Mouse (Mus musculus) heart, postnatal 25 days (tissue): ENCODE measurements around the gene Extl1. TPM values are rescaled to one million over a fixed set of nuclear protein-coding genes. Genes with fewer than 3 reads are reported as not detected.

Experiments
- DNase-seq: peaks from one replicate; pipeline ENCODE4 v3.0.0; 2022; ENCODE audit warnings: low spot score
- intact Hi-C: fragments of 180-260 bp; cut with DNase I; formaldehyde crosslinking; loops from one replicate; pipeline ENCODE4 v1.15.1; 2025
- total RNA-seq, 2 experiments: library from RNA; stranded (reverse); gene quantifications; 2 replicates each; pipeline ENCODE4 v1.2.3; 2021

The Extl1 gene
- total RNA-seq, 2 experiments from 2014 or later = 18.0 to 19.4 TPM

GRCm38 (mm10) chr4:134393026-134393425 lies 9.4 kb upstream of the Extl1 start:
- no peak for DNase-seq
- intact Hi-C loops = loop anchor here (5.0 kb wide), 1 partner anchor 206 kb away; the partner anchor contains the start of gene Cep85

- intact Hi-C loops = loop anchor here (5.0 kb wide), 1 partner anchor 205 kb away; the partner anchor contains the start of gene Cep85
- no peak for DNase-seq
Observed at GRCm38 (mm10) chr4:134392595-134392994, 8.9 kb upstream of the Extl1 start.

DNA sequence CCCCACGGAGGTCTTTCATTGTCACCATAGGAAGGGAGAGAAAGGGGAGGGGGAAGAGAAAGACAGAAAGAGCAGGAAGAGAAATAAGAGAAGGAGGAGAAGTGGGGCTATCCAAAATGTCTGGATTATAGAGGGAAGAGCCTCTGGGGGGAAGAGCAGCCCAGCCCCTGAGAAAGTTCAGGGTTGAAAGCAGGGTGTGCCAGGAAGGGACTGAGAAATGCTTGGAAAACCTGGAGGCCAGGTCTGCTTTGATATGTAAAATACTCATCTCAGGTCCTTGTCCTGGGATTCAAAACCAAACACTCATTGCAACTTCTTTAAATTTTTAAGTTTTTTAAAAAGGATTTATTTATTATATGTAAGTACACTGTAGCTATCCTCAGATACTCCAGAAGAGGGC lies 8.0 kb upstream of the Extl1 start:
- intact Hi-C loops = loop anchor here (5.0 kb wide), 1 partner anchor 204 kb away; the partner anchor contains the start of gene Cep85
- no peak for DNase-seq

GRCm38 (mm10) chr4:134388397-134388796 lies 4.7 kb upstream of the Extl1 start:
- intact Hi-C loops = no loop called here
- no peak for DNase-seq

DNA sequence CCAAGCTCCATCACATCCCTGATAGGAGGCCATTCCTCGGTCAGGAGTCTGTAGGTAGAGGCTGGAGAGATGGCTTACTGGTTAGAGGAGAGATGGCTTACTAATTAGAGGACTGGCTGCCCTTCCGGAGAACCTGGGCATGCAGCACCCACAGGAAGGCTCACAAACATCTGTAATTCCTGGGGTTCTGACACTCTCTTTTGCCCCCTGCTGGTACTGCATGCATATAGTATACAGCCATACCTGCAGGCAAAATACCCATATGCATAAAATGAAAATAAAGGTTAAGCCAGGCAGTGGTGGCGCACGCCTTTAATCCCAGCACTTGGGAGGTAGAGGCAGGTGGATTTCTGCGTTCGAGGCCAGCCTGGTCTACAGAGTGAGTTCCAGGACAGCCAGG lies 3.6 kb upstream of the Extl1 start:
- DNase-seq = no peak
- intact Hi-C loops = no loop called here

DNA sequence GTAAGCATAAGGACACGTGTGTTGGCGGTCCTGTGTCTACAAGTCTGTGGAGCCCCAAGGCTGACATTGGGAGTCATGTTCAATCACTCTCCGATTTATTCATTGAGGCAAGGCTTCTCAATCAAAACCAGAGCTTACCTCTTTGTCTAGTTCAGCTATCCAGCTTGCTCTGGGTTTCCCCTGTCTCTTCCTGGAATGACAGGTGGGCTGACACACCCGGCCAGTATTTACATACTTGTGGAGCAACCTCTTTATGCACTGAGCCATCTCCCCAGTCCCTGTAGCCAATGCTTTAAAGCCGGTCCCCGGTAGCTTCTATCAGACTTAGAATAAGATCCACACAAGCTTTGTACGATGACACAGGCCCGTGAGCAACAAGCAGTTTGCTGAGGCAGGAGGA lies 4.1 kb downstream of the Extl1 start:
- intact Hi-C loops = no loop called here
- no peak for DNase-seq

DNA sequence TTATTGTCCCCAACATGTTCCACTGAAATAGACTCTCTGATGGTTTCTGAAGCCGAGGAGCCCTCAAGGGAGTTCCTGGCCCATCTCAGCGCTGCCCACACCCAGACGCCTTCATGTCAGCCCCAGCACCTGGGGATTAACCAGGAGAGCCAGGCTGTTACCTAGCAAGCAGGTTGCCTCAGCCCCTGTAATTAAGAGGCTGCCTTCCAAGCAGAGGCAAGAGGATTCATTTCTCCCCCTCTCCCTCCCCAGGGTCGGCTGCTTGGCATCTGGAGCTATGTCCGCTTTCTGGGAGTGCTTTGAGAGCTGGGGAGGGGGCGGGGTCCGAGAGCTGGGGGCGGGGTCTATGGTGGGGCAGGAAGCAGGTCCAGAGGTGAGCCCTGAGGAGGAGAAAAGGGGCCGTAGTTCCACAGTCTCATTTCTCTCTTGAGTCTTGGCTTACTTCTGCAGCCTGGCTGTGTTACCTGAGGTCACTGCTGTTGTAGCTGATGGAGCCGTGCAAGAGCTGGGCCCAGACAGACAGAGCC lies 5.5 kb downstream of the Extl1 start:
- intact Hi-C loops = no loop called here
- DNase-seq = no peak

- DNase-seq = no peak
- intact Hi-C loops = no loop called here
Observed at GRCm38 (mm10) chr4:134374306-134374705, 9.3 kb downstream of the Extl1 start.

GRCm38 (mm10) chr4:134373295-134373694 lies 10.4 kb downstream of the Extl1 start:
- intact Hi-C loops = no loop called here
- DNase-seq = no peak

- peak; percentile 56 for DNase-seq
- intact Hi-C loops = no loop called here
Observed at GRCm38 (mm10) chr4:134372294-134372747, 11.3 kb downstream of the Extl1 start.

DNA sequence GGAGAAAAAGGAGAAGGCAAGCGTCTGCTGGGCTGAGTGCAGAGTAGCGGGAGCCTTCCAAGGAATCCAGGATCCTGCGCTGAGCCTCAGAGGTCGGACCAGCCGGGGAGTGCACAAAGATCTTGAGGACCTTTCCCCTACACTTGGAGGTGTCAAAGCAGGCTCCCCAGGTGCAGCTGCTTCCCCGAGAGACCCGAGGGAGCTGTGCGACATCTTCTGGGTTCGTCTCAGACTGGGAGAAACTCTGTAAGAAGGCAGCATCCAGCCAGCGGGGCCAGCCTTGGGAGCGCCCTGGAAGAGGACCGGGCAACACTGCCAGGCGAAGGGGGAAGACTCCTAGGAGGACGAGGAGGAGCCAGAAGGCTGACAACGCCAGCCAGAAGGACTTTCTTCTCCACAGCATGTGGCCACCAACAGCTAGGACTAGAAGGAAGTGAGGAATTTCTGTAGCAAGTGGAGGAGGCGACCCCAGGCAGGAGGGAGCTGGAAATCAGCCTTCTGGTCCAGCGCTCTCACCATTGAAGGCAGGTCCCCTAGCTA lies 12.3 kb downstream of the Extl1 start:
- DNase-seq = no peak

GRCm38 (mm10) chr4:134370649-134371221 lies 12.9 kb downstream of the Extl1 start:
- intact Hi-C loops = no loop called here
- no peak for DNase-seq

More for the DNA sequence above, 12.3 kb downstream of the Extl1 start:
- intact Hi-C loops = no loop called here

DNA sequence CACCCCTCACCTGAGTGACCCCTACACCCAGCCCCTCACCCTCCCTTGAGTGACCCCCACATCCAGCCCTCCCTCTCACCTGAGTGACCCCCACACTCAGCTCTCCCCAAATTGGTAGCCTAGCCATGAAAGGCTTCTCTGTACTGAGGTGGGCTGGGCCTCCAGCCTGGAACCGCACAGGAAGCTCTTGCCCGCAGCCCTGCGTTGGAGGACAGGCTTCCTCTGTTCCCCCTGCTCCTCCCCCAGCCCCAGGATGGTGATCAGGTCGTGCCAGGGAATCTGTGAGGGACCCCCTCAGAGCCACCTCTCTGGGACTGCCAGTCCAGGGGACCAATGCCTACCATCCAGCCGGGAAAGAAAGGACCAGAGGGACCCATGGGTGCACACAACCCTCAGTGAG lies 18.4 kb downstream of the Extl1 start:
- DNase-seq = no peak
- intact Hi-C loops = loop anchor here (5.0 kb wide), 1 partner anchor 103 kb away; no protein-coding TSS in a partner anchor

GRCm38 (mm10) chr4:134362586-134362985 lies 21.1 kb downstream of the Extl1 start:
- intact Hi-C loops = no loop called here
- no peak for DNase-seq

DNA sequence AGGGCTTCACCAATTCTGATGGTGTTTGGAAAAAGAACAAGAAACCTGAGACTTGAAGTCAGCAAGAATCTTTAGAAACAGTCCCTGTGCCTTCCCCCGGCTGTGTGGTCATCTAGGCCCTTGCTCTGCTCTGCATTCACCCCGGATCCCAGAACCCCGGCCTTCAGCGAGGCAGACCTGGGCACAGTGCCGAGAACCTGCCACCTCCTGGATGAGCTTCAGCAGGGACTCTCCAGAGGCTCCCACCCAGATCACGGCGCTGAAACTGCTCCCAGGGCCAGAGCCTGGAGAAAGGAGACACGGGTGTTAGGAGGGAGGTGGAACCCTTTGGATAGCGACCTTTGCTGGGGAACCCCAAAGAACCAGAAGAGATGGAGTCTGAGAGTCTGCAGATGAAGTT lies 21.5 kb downstream of the Extl1 start:
- no peak for DNase-seq
- intact Hi-C loops = no loop called here

DNA sequence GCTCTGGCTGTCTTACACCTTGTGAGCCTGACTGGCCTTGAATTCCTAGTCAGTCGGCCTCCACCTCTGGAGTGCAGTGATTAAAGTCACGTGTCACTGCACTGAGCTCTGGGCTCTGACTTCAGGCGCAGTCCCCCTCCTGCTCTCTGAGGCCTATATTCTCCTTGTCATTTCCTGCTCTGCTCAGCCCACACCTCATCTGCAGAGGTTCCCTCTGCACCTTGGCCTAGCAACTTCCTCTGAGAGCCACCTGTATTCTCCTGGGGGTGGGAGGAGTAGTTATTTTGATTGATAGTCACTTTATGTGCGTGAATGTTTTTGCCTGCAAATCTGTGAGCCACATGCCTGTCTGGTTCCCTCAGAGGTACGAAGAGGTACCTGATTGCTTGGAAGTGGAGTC lies 22.4 kb downstream of the Extl1 start:
- no peak for DNase-seq
- intact Hi-C loops = no loop called here

GRCm38 (mm10) chr4:134359649-134360048 lies 24.0 kb downstream of the Extl1 start:
- DNase-seq = no peak
- intact Hi-C loops = loop anchor here (5.0 kb wide), 1 partner anchor 42 kb away; the partner anchor contains the start of gene Trim63

- intact Hi-C loops = loop anchor here (5.0 kb wide), 1 partner anchor 40 kb away; the partner anchor contains the start of gene Trim63
- no peak for DNase-seq
Observed at GRCm38 (mm10) chr4:134357461-134357771, 26.2 kb downstream of the Extl1 start.

DNA sequence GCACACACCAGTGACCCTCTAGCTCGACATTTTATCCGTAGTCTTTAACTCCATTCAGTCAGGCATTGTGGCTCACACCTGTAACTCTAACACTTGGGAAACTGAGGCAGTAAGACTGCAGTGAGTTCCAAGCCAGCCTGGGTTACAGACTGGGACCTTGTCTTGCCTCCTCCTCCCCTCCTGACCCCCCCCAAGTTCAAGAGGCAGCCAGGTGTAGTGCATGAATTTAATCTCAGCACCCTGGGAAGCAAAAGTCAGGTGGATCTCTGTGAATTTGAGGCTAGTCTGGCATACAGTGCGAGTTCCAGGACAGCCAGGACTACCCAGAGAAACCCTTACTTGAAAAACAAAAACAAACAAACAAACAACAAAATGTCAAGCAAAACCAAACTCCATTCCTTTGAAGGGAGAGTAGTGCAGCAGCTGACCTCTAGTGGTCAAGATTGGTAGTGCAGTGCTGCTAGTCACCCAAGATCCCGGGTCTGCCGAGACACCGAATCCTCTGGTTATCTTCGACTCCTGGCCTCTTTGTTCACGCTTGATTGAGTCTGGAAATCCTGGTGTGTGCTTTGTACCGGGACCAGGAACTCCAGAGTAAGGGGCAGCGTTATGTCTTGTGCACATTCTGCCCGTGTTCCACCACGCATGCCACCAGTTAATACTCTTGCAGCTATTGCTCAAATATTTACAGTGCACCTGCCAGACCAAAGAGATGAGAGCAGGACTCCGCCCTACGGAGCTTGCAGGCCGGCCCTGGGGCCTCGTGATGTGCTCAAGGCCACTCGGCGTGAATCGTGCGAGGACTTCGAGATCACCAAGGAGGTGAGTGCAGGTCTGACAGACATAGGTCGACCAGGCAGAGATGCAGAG lies 26.8 kb downstream of the Extl1 start:
- no peak for DNase-seq
- intact Hi-C loops = loop anchor here (1.0 to 5.0 kb wide), 2 partner anchors 40 to 108 kb away; partner anchors contain the start of gene Trim63

GRCm38 (mm10) chr4:134355841-134356452 lies 27.7 kb downstream of the Extl1 start:
- intact Hi-C loops = loop anchor here (1.0 to 5.0 kb wide), 2 partner anchors 39 to 107 kb away; partner anchors contain the start of gene Trim63
- DNase-seq = peak; percentile 48
